Mouse (Mus musculus) cortical plate, adult 2 months (tissue): ENCODE measurements around the gene Cep63.

Experiments used
- CTCF ChIP-seq: fragments of 200-500 bp; IDR thresholded peaks from 2 replicates; pipeline ENCODE4 v1.5.1; 2011; ENCODE audit warnings: mild to moderate bottlenecking, control low read depth, low read length; ENCODE audit not compliant: insufficient read depth; ENCODE audit errors: extremely low read depth
- POLR2A ChIP-seq: fragments of 200-500 bp; IDR thresholded peaks from 2 replicates; pipeline ENCODE4 v1.6.1; 2011; ENCODE audit warnings: mild to moderate bottlenecking, low read length, control low read depth; ENCODE audit not compliant: insufficient read depth; ENCODE audit errors: extremely low read depth

- TF ChIP-seq POLR2A, result no peak
- no peak for TF ChIP-seq CTCF
Observed at GRCm38 (mm10) chr9:102547028-102547354, 79.3 kb downstream of the Cep63 start.
